Mouse (Mus musculus) limb, embryonic 12.5 days (tissue): ENCODE results near the gene Sptssa. TPM values are rescaled to one million over a fixed set of nuclear protein-coding genes. Genes with fewer than 3 reads are reported as not detected.
A peak's percentile ranks its signal among the peaks of the same experiment; 100 is the strongest.

Experiments used
- ATAC-seq: fragments of 200-750 bp; cut with Nextera tagmentation; 2 replicates; pipeline ENCODE4 v1.8.0; 2017; ENCODE audit warnings: low read depth, moderate TSS enrichment; ENCODE audit not compliant: insufficient number of reproducible peaks, insufficient read depth, low FRiP score, low TSS enrichment
- H3K27ac ChIP-seq: fragments of 300-500 bp; sonication (generic); 2 replicates; pipeline ENCODE4 v1.5.1; 2016; ENCODE audit warnings: mild to moderate bottlenecking, moderate library complexity
- H3K27me3 ChIP-seq: fragments of 300-500 bp; sonication (generic); 2 replicates; pipeline ENCODE4 v1.6.1; 2016; ENCODE audit warnings: mild to moderate bottlenecking, moderate library complexity
- H3K36me3 ChIP-seq: fragments of 300-500 bp; sonication (generic); 2 replicates; pipeline ENCODE4 v1.6.1; 2016; ENCODE audit warnings: mild to moderate bottlenecking, moderate library complexity
- H3K4me1 ChIP-seq: fragments of 300-500 bp; sonication (generic); replicated peaks from 2 replicates; pipeline ENCODE4 v1.6.1; 2016
- H3K4me2 ChIP-seq: fragments of 300-500 bp; sonication (generic); 2 replicates; pipeline ENCODE4 v1.6.1; 2016; ENCODE audit warnings: mild to moderate bottlenecking, moderate library complexity
- H3K4me3 ChIP-seq: fragments of 300-500 bp; sonication (generic); replicated peaks from 2 replicates; pipeline ENCODE4 v1.5.1; 2016; ENCODE audit warnings: mild to moderate bottlenecking
- H3K9ac ChIP-seq: fragments of 300-500 bp; sonication (generic); replicated peaks from 2 replicates; pipeline ENCODE4 v1.6.1; 2016; ENCODE audit warnings: mild to moderate bottlenecking, moderate library complexity
- H3K9me3 ChIP-seq: fragments of 300-500 bp; sonication (generic); 2 replicates; pipeline ENCODE4 v1.6.1; 2016; ENCODE audit warnings: mild to moderate bottlenecking, moderate library complexity
- WGBS: fragments of 180-500 bp; shearing (Covaris S2); methylation state at CpG from one replicate; pipeline ENCODE4 v1.1.7; 2016; 5-methylcytosine and 5-hydroxymethylcytosine counted together
- polyA plus RNA-seq: library from polyadenylated mRNA; unstranded; fragments of >200 nt; fragmentation: Nextera tagmentation; extraction: Ambion mirVana; gene quantifications from 2 replicates; pipeline ENCODE4 v1.2.1, GENCODE M21; 2016

Gene Sptssa
- polyA plus RNA-seq = 200 and 201 TPM in 2 replicates

DNA sequence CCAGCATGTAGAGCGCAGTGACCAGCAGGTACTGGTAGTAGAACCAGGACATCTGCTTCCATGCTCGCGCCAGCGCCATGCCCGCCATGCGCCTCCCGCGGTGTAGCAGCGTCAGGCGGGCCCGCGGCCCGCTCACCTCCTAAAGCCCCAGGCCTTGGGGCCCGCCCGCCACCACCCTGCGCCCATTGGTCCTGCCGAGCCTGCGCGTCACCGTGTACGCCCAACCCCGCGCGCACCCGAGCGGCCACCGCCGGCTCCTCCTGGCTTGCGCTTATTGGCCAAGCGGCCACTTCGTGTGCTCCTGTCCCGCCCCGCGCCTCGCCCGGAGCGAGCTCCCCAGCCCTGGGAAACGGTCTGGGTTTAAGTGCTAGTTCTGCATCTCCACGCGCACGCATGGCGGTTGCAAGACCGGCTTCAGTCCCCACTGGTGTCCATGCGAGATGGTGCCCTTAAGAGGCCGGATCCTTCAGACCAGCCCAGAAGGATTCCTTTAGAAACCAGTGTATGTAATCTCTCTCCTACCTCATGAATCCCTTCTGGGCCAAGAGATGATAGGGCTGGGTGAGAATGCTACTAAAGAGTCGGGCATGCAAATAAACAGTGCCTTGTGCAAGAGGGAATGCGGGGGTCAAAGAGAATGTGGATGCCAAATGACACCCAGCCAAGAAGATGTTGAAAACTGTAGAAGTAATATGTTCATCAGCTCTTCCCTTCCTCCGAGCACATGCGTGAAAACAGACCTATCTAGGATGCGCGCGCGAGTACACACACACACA is at the start of gene Sptssa:
TSS of gene Sptssa (minus strand) at position 178 of the 776 bp plus-strand sequence.
- peak within 1 kb of the TSS; percentile 65 for H3K4me3 ChIP-seq
- H3K27me3 ChIP-seq = no peaks in the 10 kb centered on the region
- H3K4me2 ChIP-seq = peak within 1 kb of the TSS; percentile 70
- H3K27ac ChIP-seq = peak within 1 kb of the TSS; percentile 93
- H3K9me3 ChIP-seq = no peaks in the 10 kb centered on the region
- H3K36me3 ChIP-seq = no peaks in the 10 kb centered on the region; the same call in 1 of the 2 replicates
- peak; percentile 99 for ATAC-seq
- 9% methylated on average over 53 of the region's 53 CpGs for WGBS
- H3K4me1 ChIP-seq = peaks cover 20% of the 10 kb centered on the region
- H3K9ac ChIP-seq = peak within 1 kb of the TSS; percentile 75

GRCm38 (mm10) chr12:54699394-54699793 is 43.0 kb upstream of the Sptssa start:
- H3K9me3 ChIP-seq = no peaks in the 10 kb centered on the region
- no peaks in the 10 kb centered on the region for H3K36me3 ChIP-seq
- WGBS = 62% methylated on average over 7 of the region's 7 CpGs
- H3K4me1 ChIP-seq = peaks cover 3% of the 10 kb centered on the region; the same call in 1 of the 2 replicates
- H3K4me3 ChIP-seq = no peak overlapping the region
- 0 out of 2 replicates have a peak overlapping the region, but pooled peaks have one; percentile 3 for H3K27ac ChIP-seq
- H3K9ac ChIP-seq = 0 out of 2 replicates have a peak overlapping the region, but pooled peaks have one; percentile 4
- H3K27me3 ChIP-seq = no peaks in the 10 kb centered on the region
- ATAC-seq = no peak
- no peak overlapping the region for H3K4me2 ChIP-seq

DNA sequence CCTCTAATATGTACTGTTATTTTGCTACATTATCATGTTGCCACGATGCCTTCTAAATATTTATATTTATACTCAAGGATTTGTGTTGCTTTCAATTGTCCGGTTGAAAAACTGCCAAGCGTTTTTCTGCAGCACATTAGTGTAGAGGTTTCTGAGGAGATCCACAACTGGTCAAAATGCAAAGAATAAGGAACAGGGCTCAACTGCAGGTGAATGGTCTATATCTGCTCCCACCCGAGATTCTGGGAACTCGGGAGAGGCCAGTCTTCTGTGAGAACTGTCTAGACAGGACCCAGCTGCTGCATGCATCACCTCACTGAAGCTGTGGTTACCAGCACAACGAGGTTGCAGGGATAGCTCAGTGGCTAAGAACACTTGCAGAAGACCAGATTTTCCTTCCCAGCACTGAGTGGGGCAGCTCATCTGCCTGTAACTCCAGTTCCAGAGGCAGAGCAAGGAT is 41.4 kb upstream of the Sptssa start:
- H3K9me3 ChIP-seq = no peaks in the 10 kb centered on the region
- no peak overlapping the region for H3K9ac ChIP-seq
- H3K4me3 ChIP-seq = no peak overlapping the region
- H3K4me1 ChIP-seq = peaks cover 3% of the 10 kb centered on the region; the same call in 1 of the 2 replicates
- no peaks in the 10 kb centered on the region for H3K27me3 ChIP-seq
- WGBS = 59% methylated on average over 6 of the region's 6 CpGs
- H3K4me2 ChIP-seq = no peak overlapping the region
- peak overlapping the region; percentile 8; the same call in 1 of the 2 replicates for H3K27ac ChIP-seq
- no peak for ATAC-seq
- peaks cover 3% of the 10 kb centered on the region; the same call in 1 of the 2 replicates for H3K36me3 ChIP-seq

DNA sequence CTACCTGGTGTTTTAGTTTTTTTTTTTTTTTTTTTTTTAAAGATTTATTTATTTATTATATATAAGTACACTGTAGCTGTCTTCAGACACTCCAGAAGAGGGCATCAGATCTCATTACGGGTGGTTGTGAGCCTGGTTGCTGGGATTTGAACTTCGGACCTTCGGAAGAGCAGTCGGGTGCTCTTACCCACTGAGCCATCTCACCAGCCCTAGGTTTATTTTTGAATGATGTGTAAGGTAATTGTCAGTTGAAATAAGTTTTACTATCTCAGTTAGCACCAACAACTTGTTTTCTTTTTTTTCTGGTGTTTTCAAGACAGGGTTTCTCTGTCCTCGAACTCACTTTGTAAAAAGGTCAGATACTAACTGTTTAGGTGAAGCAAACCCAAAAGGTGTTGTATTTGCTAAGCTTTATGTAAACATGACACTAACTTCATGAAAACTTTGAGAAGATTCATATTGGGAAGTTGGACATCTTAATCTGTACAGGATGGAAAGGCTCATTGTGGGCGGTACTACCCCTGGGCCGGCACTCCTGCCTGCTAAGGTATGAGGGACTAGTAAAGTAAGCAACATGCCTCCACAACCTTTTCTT is 40.7 kb upstream of the Sptssa start:
- Histone ChIP-seq H3K4me1 (peaks cover 3% of the 10 kb centered on the region; the same call in 1 of the 2 replicates), H3K27me3 (no peaks in the 10 kb centered on the region), H3K36me3 (peaks cover 10% of the 10 kb centered on the region; the same call in 1 of the 2 replicates), H3K4me2 (no peak overlapping the region), H3K9ac (no peak overlapping the region), H3K9me3 (no peaks in the 10 kb centered on the region), H3K4me3 (no peak overlapping the region), H3K27ac (peak overlapping the region; percentile 8; the same call in 1 of the 2 replicates)
- 9% methylated on average over 7 of the region's 7 CpGs for WGBS
- peak; percentile 73 for ATAC-seq

GRCm38 (mm10) chr12:54696242-54697002 is 40.0 kb upstream of the Sptssa start:
- Histone ChIP-seq H3K4me2 (peak overlapping the region; percentile 71), H3K4me1 (peaks cover 3% of the 10 kb centered on the region; the same call in 1 of the 2 replicates), H3K36me3 (peaks cover 13% of the 10 kb centered on the region; the same call in 1 of the 2 replicates), H3K4me3 (peak overlapping the region; percentile 81), H3K9ac (peak overlapping the region; percentile 56), H3K9me3 (no peaks in the 10 kb centered on the region), H3K27me3 (no peaks in the 10 kb centered on the region), H3K27ac (peak overlapping the region; percentile 92)
- ATAC-seq = peak; percentile 93
- under 1% methylated on average over 32 of the region's 32 CpGs for WGBS

DNA sequence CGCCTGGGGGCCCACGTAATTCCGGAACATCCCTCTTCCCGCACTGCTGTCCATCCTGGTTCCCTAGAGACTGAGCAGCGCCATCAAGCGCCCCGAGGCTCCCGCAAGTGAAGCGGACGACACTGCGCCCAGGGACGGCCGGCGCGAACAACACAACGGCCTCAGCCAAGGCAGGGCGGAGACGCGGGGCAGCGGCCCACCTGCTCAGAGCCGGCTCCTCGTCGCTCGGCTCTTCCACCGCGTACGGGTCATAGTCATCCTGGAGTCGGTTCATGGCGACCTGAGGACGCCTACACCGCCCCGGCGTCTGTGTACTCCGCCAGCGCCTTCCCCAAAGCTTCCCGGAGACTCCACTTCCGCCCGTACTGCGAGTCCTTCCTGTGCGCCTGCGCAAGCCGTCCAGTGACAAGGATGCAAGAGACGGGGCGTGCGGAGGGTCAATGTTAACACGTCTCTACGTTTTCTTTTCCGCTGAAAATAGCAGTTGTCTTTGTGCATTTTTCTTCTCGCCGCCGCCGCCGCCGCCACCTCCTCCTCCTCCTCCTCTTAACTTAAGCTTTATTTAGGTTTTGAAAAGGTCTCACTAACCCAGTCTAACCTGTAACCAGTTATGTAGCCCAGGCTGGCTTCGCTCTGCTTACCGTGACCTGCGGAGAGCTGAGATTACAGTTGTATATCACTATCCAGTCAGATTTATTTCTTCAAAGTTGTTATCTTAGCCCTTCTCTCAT is 39.3 kb upstream of the Sptssa start, which contains the start of gene Eapp:
TSS of gene Eapp (minus strand) at position 387 of the 731 bp plus-strand sequence.
- no peaks in the 10 kb centered on the region for H3K9me3 ChIP-seq
- peak within 1 kb of the TSS; percentile 81 for H3K4me3 ChIP-seq
- ATAC-seq = peak; percentile 78
- peak within 1 kb of the TSS; percentile 92 for H3K27ac ChIP-seq
- under 1% methylated on average over 57 of the region's 57 CpGs for WGBS
- H3K4me2 ChIP-seq = peak within 1 kb of the TSS; percentile 71
- H3K27me3 ChIP-seq = no peaks in the 10 kb centered on the region
- peaks cover 3% of the 10 kb centered on the region; the same call in 1 of the 2 replicates for H3K4me1 ChIP-seq
- peak within 1 kb of the TSS; percentile 87 for H3K9ac ChIP-seq
- H3K36me3 ChIP-seq = peaks cover 19% of the 10 kb centered on the region; the same call in 1 of the 2 replicates

GRCm38 (mm10) chr12:54694847-54695510 is 38.6 kb upstream of the Sptssa start:
- Histone ChIP-seq H3K4me3 (peak overlapping the region; percentile 81), H3K9ac (peak overlapping the region; percentile 87), H3K4me2 (peak overlapping the region; percentile 71), H3K27ac (peak overlapping the region; percentile 92), H3K36me3 (peaks cover 26% of the 10 kb centered on the region; the same call in 1 of the 2 replicates), H3K9me3 (no peaks in the 10 kb centered on the region), H3K4me1 (peaks cover 3% of the 10 kb centered on the region; the same call in 1 of the 2 replicates), H3K27me3 (no peaks in the 10 kb centered on the region)
- ATAC-seq = no peak
- WGBS = 42% methylated on average over 12 of the region's 12 CpGs

- peaks cover 75% of the 10 kb centered on the region for H3K36me3 ChIP-seq
- no peak overlapping the region for H3K4me2 ChIP-seq
- H3K4me1 ChIP-seq = no peaks in the 10 kb centered on the region
Measured at GRCm38 (mm10) chr12:54689082-54689481, 32.7 kb upstream of the Sptssa start.

GRCm38 (mm10) chr12:54683182-54683581 is 26.8 kb upstream of the Sptssa start:
- H3K9ac ChIP-seq = no peak overlapping the region
- H3K4me3 ChIP-seq = no peak overlapping the region
- no peak for ATAC-seq
- no peaks in the 10 kb centered on the region for H3K9me3 ChIP-seq
- H3K4me2 ChIP-seq = no peak overlapping the region
- 19% methylated on average over 1 of the region's 1 CpGs for whole genome bisulfite sequencing
- no peaks in the 10 kb centered on the region for H3K4me1 ChIP-seq
- peaks cover 52% of the 10 kb centered on the region for H3K36me3 ChIP-seq
- no peak overlapping the region for H3K27ac ChIP-seq
- no peaks in the 10 kb centered on the region for H3K27me3 ChIP-seq

More at GRCm38 (mm10) chr12:54689082-54689481, 32.7 kb upstream of the Sptssa start:
- Histone ChIP-seq H3K9ac (no peak overlapping the region), H3K9me3 (no peaks in the 10 kb centered on the region), H3K27me3 (no peaks in the 10 kb centered on the region), H3K4me3 (no peak overlapping the region), H3K27ac (no peak overlapping the region)
- no peak for ATAC-seq
- WGBS = 94% methylated on average over 5 of the region's 5 CpGs

GRCm38 (mm10) chr12:54676709-54677108 is 20.3 kb upstream of the Sptssa start:
- Histone ChIP-seq H3K4me1 (no peaks in the 10 kb centered on the region), H3K9me3 (no peaks in the 10 kb centered on the region), H3K27ac (no peak overlapping the region), H3K4me2 (no peak overlapping the region), H3K9ac (no peak overlapping the region), H3K36me3 (peaks cover 73% of the 10 kb centered on the region), H3K4me3 (no peak overlapping the region), H3K27me3 (no peaks in the 10 kb centered on the region)
- 92% methylated on average over 9 of the region's 9 CpGs for WGBS
- ATAC-seq = no peak
